Mouse (Mus musculus) ES-E14 (cell line): ENCODE measurements at regions not wholly inside any gene's neighbourhood (a gene's known extent, or its start where the extent isn't known, plus 50 kb on each side); places are given as distances from the start of the nearest gene placed in this dataset.

Experiments used
- CHD2 ChIP-seq: IDR thresholded peaks from 2 replicates; pipeline ENCODE4 v1.6.1; 2014; ENCODE audit warnings: mild to moderate bottlenecking, low read depth, low read length, inconsistent platforms
- HCFC1 ChIP-seq: IDR thresholded peaks from 2 replicates; pipeline ENCODE4 v1.6.1; 2012; ENCODE audit warnings: low read length, inconsistent platforms, borderline replicate concordance; ENCODE audit not compliant: insufficient read depth
- ZNF384 ChIP-seq: IDR thresholded peaks from 2 replicates; pipeline ENCODE4 v1.6.1; 2012; ENCODE audit warnings: low read depth, low read length, inconsistent platforms

DNA sequence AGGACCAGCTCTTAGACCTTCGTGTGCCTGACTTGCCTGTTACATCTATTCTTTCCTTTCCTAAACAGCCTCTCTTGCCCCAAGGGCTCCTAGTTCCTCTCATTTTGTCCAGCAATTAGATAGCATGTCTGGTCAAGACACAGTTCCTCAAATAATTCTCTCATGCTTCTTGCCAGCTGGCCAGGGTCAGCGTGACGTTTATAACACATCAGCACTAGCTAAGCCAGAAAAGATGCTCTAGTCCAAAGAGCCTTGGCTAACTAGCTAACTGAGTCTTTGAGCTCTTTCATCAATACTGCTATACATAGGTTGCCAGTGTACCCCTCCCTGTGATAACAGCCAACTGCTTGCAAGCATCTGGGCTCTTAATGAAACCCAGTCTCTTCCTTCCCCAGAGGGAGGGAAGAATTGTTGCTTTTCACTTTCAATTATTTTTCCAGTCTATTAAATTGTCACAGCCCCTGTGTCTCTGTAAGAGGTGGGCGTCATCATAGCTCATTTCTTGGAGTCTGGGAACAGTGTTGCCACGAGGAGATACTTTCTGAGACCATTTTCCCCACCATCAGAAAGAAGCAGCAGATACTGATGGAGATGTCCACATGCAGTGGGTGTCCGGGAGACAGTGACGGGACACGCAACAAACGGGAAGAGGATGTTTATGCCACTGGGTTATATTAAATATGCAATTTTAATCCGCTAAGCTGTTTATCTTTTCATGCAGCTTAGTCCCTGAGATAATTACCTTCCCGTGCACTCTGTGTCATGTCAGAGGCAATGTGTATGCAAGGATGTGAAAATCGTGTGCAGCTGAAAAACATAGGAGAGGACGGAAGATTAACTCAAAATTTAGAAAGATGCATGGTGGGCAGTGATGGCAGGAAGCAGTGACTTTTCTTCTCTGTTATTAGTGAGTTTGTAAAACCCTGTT, 250.1 kb upstream of the Nmur2 start:
- TF ChIP-seq HCFC1 (no peak), CHD2 (no peak), ZNF384 (no peak)
